Mouse (Mus musculus) right cerebral cortex, adult 18-20 months (tissue): ENCODE measurements around the gene Lmna.
A peak's percentile ranks its signal among the peaks of the same experiment; 100 is the strongest.

Experiments used
- DNase-seq: peaks from one replicate; pipeline ENCODE4 v3.0.0; 2022; ENCODE audit warnings: mixed read lengths

Lmna gene

GRCm38 (mm10) chr3:88465127-88465526, 44.6 kb downstream of the Lmna start:
- DNase-seq = no peak

GRCm38 (mm10) chr3:88464425-88464824, 45.3 kb downstream of the Lmna start:
- no peak for DNase-seq

GRCm38 (mm10) chr3:88460983-88461696, 48.6 kb downstream of the Lmna start, which contains the start of gene Sema4a:
Gene Sema4a (minus strand): TSS chr3:88461182.
- DNase-seq = no peak

GRCm38 (mm10) chr3:88460029-88460428, 49.7 kb downstream of the Lmna start:
- DNase-seq = no peak

GRCm38 (mm10) chr3:88458778-88459219, 51.0 kb downstream of the Lmna start:
- peak; percentile 62 for DNase-seq

- DNase-seq = no peak
Measured at GRCm38 (mm10) chr3:88456746-88457532, 52.8 kb downstream of the Lmna start.

- DNase-seq = no peak
Measured at GRCm38 (mm10) chr3:88456313-88456712, 53.4 kb downstream of the Lmna start.

- DNase-seq = no peak
Measured at GRCm38 (mm10) chr3:88455588-88456264, 54.0 kb downstream of the Lmna start.

GRCm38 (mm10) chr3:88454762-88455587, 54.8 kb downstream of the Lmna start:
- DNase-seq = no peak

- DNase-seq = no peak
Measured at GRCm38 (mm10) chr3:88453986-88454385, 55.8 kb downstream of the Lmna start.

GRCm38 (mm10) chr3:88453369-88453768, 56.4 kb downstream of the Lmna start:
- DNase-seq = no peak

GRCm38 (mm10) chr3:88452716-88453115, 57.0 kb downstream of the Lmna start:
- no peak for DNase-seq

GRCm38 (mm10) chr3:88452246-88452645, 57.5 kb downstream of the Lmna start:
- no peak for DNase-seq

GRCm38 (mm10) chr3:88450379-88451131, 59.2 kb downstream of the Lmna start:
- DNase-seq = no peak

- DNase-seq = no peak
Measured at GRCm38 (mm10) chr3:88449395-88450023, 60.2 kb downstream of the Lmna start.

GRCm38 (mm10) chr3:88448443-88448842, 61.3 kb downstream of the Lmna start:
- no peak for DNase-seq

GRCm38 (mm10) chr3:88447676-88448183, 62.0 kb downstream of the Lmna start:
- no peak for DNase-seq

GRCm38 (mm10) chr3:88446471-88447123, 63.2 kb downstream of the Lmna start:
- no peak for DNase-seq

- no peak for DNase-seq
Measured at GRCm38 (mm10) chr3:88442888-88443287, 66.9 kb downstream of the Lmna start.

GRCm38 (mm10) chr3:88442488-88442887, 67.3 kb downstream of the Lmna start:
- no peak for DNase-seq
